Mouse (Mus musculus): ENCODE measurements around the gene Gm48551.
A peak's percentile ranks its signal among the peaks of the same experiment; 100 is the strongest.

The Gm48551 gene

GRCm38 (mm10) chr10:81404720-81405119, 20.5 kb downstream of the Gm48551 start:
- no peak for DNase-seq (ENCODE audit: low spot score)

- DNase-seq (ENCODE audit: low spot score): no peak
These were observed 21.4 kb downstream of the Gm48551 start for GRCm38 (mm10) chr10:81405588-81406201.

GRCm38 (mm10) chr10:81406504-81407440, 22.5 kb downstream of the Gm48551 start:
- DNase-seq (ENCODE audit: low spot score): no peak

- peak; percentile 71 for DNase-seq (ENCODE audit: low spot score)
These were observed 23.5 kb downstream of the Gm48551 start for GRCm38 (mm10) chr10:81407539-81408423.

GRCm38 (mm10) chr10:81408424-81408729, 24.1 kb downstream of the Gm48551 start:
- DNase-seq (ENCODE audit: low spot score): no peak

- no peak for DNase-seq (ENCODE audit: low spot score)
These were observed 24.6 kb downstream of the Gm48551 start for GRCm38 (mm10) chr10:81408871-81409291.

- DNase-seq (ENCODE audit: low spot score): no peak
These were observed 25.1 kb downstream of the Gm48551 start for GRCm38 (mm10) chr10:81409330-81409729.

GRCm38 (mm10) chr10:81410350-81410749, 26.1 kb downstream of the Gm48551 start:
- no peak for DNase-seq (ENCODE audit: low spot score)

- DNase-seq (ENCODE audit: low spot score): no peak
These were observed 26.7 kb downstream of the Gm48551 start for GRCm38 (mm10) chr10:81410981-81411380.

GRCm38 (mm10) chr10:81411471-81412400, 27.5 kb downstream of the Gm48551 start:
- no peak for DNase-seq (ENCODE audit: low spot score)

GRCm38 (mm10) chr10:81412586-81413309, 28.5 kb downstream of the Gm48551 start:
- no peak for DNase-seq (ENCODE audit: low spot score)

GRCm38 (mm10) chr10:81413310-81414261, 29.3 kb downstream of the Gm48551 start:
- peak; percentile 75 for DNase-seq (ENCODE audit: low spot score)

- no peak for DNase-seq (ENCODE audit: low spot score)
These were observed 30.4 kb downstream of the Gm48551 start for GRCm38 (mm10) chr10:81414682-81415081.

- DNase-seq (ENCODE audit: low spot score): no peak
These were observed 30.9 kb downstream of the Gm48551 start for GRCm38 (mm10) chr10:81415146-81415545.

GRCm38 (mm10) chr10:81415549-81416310, 31.5 kb downstream of the Gm48551 start:
- DNase-seq (ENCODE audit: low spot score): no peak

GRCm38 (mm10) chr10:81416581-81417226, 32.4 kb downstream of the Gm48551 start:
- DNase-seq (ENCODE audit: low spot score): peak; percentile 79

GRCm38 (mm10) chr10:81417227-81418215, 33.3 kb downstream of the Gm48551 start:
- no peak for DNase-seq (ENCODE audit: low spot score)
